Mouse (Mus musculus) induced T-regulatory cell, adult 2 months (primary cell): Measurements from ENCODE around the gene 4933417A18Rik.
"Not testable (repeated sequence)": the region's sequence is repeated elsewhere in the genome, so short reads cannot be mapped to it uniquely, and the experiment has no call there.

Experiments
- DNase-seq: peaks from one replicate; pipeline ENCODE4 v3.0.0-alpha.2; 2012; ENCODE audit warnings: low read depth

4933417A18Rik gene

DNA sequence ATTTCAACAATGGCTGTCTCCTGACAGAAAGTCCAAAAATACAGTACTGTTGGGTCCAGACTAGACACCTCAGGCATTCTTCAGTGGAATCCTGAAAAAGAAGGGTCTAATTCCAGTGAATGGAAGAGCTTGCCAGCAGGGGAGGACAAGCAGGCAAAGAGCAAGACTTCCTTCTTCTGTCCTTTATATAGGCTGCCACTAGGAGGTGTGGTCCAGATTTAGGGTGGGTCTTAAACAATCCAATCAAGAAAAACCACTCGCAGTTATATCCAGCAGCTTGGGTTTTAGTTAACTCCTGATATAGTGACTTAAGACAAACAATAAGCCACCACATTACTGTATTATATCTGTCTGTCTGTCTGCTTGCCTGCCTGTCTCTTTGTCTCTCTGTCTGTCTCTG, 49.6 kb downstream of the 4933417A18Rik start:
- DNase-seq = peak; percentile 40

DNA sequence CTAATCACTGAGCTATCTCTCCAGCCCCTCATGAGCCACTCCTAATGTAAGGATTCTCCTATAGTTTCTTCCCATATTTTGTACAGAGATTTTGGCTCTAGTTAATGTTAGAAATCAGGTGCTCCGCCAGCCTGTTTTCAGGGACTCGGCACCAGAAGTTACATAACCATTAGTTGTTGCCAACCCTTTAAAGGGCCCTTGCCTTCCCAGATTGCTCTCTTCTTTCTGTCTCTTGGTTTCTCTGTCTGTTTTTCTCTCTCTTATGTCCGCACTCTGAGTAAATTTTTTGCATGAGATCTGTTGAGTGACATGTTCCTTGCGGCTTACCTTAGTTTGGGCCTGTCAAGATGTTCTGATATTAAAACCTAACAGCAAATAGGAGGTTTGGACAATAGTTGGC, 51.9 kb downstream of the 4933417A18Rik start:
- DNase-seq = no peak

DNA sequence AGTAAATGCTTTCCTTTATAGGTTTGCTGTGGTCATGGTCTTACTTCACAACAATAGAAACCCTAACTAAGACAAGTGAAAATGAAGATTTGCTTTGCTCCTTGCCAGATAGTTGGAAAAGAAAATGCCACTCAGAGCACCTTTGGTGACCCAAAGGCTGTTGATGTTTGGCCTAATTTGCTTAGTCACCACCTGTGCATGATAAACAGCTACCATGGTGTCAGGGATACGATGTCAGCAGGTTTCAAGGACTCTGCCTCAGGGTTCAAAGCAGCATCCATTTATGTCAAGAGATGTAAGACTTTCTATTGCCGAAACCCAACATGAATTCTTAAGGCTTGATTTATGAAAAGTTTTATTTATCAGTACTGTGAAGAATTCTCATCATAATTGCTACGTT, 53.2 kb downstream of the 4933417A18Rik start:
- DNase-seq = no peak

DNA sequence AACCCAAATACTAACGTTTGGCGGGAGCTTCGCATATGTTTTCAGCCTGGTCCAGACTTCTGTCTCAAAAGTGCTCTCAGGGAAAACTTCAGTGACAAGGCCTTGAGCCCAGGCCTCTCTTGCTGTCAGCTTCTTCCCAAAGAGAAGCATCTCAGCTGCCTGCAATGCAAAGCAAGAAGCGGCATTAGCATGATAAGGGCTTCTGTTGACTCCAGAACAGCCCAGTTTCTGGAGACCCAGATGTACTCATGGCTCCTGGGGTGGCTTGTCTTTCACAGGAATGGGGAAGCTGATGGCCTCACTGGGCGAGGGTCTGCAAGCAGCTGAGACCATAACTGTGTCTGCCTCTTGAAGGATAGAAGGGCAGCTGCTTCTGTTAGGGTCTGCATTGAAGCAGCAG, 54.4 kb downstream of the 4933417A18Rik start:
- not testable (repeated sequence) for DNase-seq

- not testable (repeated sequence) for DNase-seq
Measured at GRCm38 (mm10) chr13:34983479-34983878, 59.3 kb downstream of the 4933417A18Rik start.

DNA sequence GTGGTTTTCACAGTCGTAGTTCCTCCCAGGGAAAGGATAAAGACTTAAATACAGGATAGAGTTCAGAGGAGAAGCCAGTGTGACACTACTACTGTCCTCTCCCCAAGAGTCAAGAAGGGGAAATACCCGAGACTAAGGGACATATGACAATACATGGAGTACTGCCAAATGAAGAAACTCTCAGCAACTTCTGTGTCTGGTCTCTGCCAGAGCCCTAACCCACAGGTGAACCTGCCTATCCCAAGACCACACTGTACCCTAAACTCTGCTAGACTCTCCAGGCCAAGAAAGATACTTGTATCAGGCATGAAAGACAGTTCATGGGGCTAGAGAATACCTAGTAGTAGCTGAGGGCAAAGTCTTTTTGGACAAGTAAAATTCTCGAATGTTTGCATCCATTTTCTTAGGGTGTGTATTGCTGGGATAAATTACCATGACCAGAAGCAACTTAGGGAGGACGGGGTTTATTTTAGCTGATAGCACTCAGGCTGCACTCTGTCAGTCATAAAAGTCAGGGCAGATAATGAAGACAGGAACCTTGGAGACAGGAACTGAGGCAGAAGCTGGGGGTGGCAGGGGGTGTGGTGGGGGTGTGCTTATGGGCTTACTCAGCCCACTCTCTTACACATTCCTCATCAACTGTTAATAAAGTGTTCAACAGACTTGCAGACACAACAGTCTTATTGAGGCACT, 67.5 kb downstream of the 4933417A18Rik start:
- DNase-seq = no peak

DNA sequence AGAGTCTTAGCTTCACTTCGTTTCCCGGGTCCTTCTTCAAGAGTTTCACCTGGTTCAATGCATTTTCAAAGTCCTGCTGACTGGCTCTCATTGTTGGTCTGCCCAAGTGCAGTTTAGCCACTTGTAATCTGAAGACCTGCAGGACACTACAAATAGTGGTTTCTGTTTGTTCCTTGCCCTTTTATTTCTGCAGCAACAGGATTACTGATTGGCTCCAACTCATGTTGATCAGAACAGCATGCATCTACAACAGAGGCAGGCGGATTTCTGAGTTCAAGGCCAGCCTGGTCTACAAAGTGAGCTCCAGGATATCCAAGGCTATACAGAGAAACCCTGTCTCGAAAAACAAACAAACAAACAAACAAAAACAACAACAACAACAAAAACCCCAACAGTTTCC, 68.9 kb downstream of the 4933417A18Rik start:
- DNase-seq = peak; percentile 20

DNA sequence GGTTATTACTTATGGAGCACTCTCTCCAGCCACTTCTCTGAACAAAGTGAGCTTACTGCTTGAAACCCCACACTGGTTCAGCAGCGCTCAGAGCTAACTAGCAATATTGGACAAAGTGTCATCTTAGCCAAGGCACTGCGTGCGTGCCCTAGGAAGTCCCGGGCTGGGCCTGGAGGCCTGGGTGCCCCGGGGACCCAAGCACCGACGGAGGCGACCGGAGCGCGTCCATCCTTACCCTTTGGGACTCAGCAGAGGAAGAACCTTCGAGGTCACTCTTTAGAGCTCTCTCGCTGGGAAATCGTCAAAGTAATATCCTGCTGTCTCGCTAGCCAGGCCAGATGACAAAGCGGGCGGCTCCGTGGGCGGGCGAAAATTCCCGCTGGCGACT, 69.4 kb downstream of the 4933417A18Rik start:
- no peak for DNase-seq

GRCm38 (mm10) chr13:34993983-34994811, 70.0 kb downstream of the 4933417A18Rik start:
- DNase-seq = peak; percentile 92

GRCm38 (mm10) chr13:34995925-34996324, 71.7 kb downstream of the 4933417A18Rik start:
- DNase-seq = no peak
